ENCODE assay signal across 25 mouse cellular contexts in genomic region chr7:126632478-126632877, GRCm38 (mm10). TPM values are rescaled to one million over a fixed set of nuclear protein-coding genes. Genes with fewer than 3 reads are reported as not detected.
"Had no signal": no experiment of that assay in that cellular context is flagged by ENCODE, and none has a peak within 500 bp of the region (broad histone marks: within the 10 kb centered on the region; RNA-seq: fewer than 3 reads in every experiment).

No protein-coding gene starts in this region.

- DNase-seq: kidney, adult 2 months; kidney, postnatal 36 days; layer of hippocampus, postnatal 36 days; left cerebral cortex, postnatal 4 days; lung, embryonic 14.5 days; lung, postnatal 10 days; lung, postnatal 36 days; midbrain, embryonic 14.5 days; spleen, adult 18-20 months; thymus, postnatal 25 days had no signal

- H3K27ac ChIP-seq: kidney, postnatal 0 days; limb, embryonic 12.5 days; limb, embryonic 15.5 days; stomach, embryonic 15.5 days had no signal

- ATAC-seq: intestine, postnatal 0 days had no signal

- H3K27me3 ChIP-seq: limb, embryonic 12.5 days; limb, embryonic 15.5 days; stomach, embryonic 15.5 days had no signal

- H3K36me3 ChIP-seq: limb, embryonic 12.5 days; limb, embryonic 15.5 days; stomach, embryonic 15.5 days had no signal

- H3K4me2 ChIP-seq: limb, embryonic 12.5 days; limb, embryonic 15.5 days; lung, embryonic 14.5 days; midbrain, embryonic 11.5 days; stomach, embryonic 15.5 days had no signal

- H3K9ac ChIP-seq: limb, embryonic 12.5 days; limb, embryonic 15.5 days; lung, embryonic 14.5 days; stomach, embryonic 15.5 days had no signal

- H3K4me1 ChIP-seq: stomach, embryonic 15.5 days had no signal

- H3K4me3 ChIP-seq: limb, embryonic 12.5 days; limb, embryonic 15.5 days; stomach, embryonic 15.5 days had no signal

- H3K9me3 ChIP-seq: limb, embryonic 12.5 days; limb, embryonic 15.5 days; stomach, embryonic 15.5 days had no signal

RNA-seq across cellular contexts. Expression of gene Il27, which starts 37.7 kb away (rescaled TPM):
- total RNA-seq: layer of hippocampus, adult 8-10 months; layer of hippocampus, postnatal 10 days; layer of hippocampus, postnatal 36 days; left cerebral cortex, adult 8-10 months; left cerebral cortex, postnatal 14 days; left cerebral cortex, postnatal 4 days; midbrain, postnatal 0 days had no signal
- polyA plus RNA-seq: intestine, embryonic 14.5 days; intestine, postnatal 0 days; kidney, embryonic 14.5 days; kidney, postnatal 0 days; limb, embryonic 12.5 days; limb, embryonic 15.5 days; lung, embryonic 14.5 days; midbrain, embryonic 11.5 days; midbrain, embryonic 14.5 days; midbrain, postnatal 0 days; neural tube, embryonic 11.5 days; neural tube, embryonic 14.5 days had no signal

RNA-seq across cellular contexts. Expression of gene Sult1a1, which starts 43.8 kb away (rescaled TPM):
- polyA plus RNA-seq: neural tube, embryonic 11.5 days had no signal
